Mouse (Mus musculus) forebrain, embryonic 12.5 days (tissue): ENCODE data around the gene Fryl. TPM values are rescaled to one million over a fixed set of nuclear protein-coding genes. Genes with fewer than 3 reads are reported as not detected.

Source experiments
- ATAC-seq: fragments of 200-750 bp; cut with Nextera tagmentation; 2 replicates; pipeline ENCODE4 v1.8.0; 2017; ENCODE audit warnings: moderate TSS enrichment; ENCODE audit not compliant: low FRiP score
- H3K27ac ChIP-seq: fragments of 300-500 bp; sonication (generic); 2 replicates; pipeline ENCODE4 v1.5.1; 2016; ENCODE audit warnings: mild to moderate bottlenecking
- H3K27me3 ChIP-seq: fragments of 300-500 bp; sonication (generic); 2 replicates; pipeline ENCODE4 v1.6.1; 2016; ENCODE audit warnings: mild to moderate bottlenecking
- H3K36me3 ChIP-seq: fragments of 300-500 bp; sonication (generic); replicated peaks from 2 replicates; pipeline ENCODE4 v1.6.1; 2016; ENCODE audit warnings: mild to moderate bottlenecking
- H3K4me1 ChIP-seq: fragments of 300-500 bp; sonication (generic); 2 replicates; pipeline ENCODE4 v1.6.1; 2016
- H3K4me2 ChIP-seq: fragments of 300-500 bp; sonication (generic); 2 replicates; pipeline ENCODE4 v1.6.1; 2016; ENCODE audit warnings: mild to moderate bottlenecking, moderate library complexity
- H3K4me3 ChIP-seq: fragments of 300-500 bp; sonication (generic); replicated peaks from 2 replicates; pipeline ENCODE4 v1.5.1; 2016; ENCODE audit warnings: mild to moderate bottlenecking
- H3K9ac ChIP-seq: fragments of 300-500 bp; sonication (generic); 2 replicates; pipeline ENCODE4 v1.6.1; 2016; ENCODE audit warnings: mild to moderate bottlenecking
- H3K9me3 ChIP-seq: fragments of 300-500 bp; sonication (generic); 2 replicates; pipeline ENCODE4 v1.6.1; 2016
- WGBS: fragments of 180-500 bp; shearing (Covaris S2); methylation state at CpG from one replicate; pipeline ENCODE4 v1.1.7; 2016; 5-methylcytosine and 5-hydroxymethylcytosine counted together
- polyA plus RNA-seq: library from polyadenylated mRNA; unstranded; fragments of >200 nt; fragmentation: Nextera tagmentation; extraction: Ambion mirVana; gene quantifications from 2 replicates; pipeline ENCODE4 v1.2.1, GENCODE M21; 2016

Fryl gene
- polyA plus RNA-seq, 1 experiment from 2014 or later: 53.4 TPM

DNA sequence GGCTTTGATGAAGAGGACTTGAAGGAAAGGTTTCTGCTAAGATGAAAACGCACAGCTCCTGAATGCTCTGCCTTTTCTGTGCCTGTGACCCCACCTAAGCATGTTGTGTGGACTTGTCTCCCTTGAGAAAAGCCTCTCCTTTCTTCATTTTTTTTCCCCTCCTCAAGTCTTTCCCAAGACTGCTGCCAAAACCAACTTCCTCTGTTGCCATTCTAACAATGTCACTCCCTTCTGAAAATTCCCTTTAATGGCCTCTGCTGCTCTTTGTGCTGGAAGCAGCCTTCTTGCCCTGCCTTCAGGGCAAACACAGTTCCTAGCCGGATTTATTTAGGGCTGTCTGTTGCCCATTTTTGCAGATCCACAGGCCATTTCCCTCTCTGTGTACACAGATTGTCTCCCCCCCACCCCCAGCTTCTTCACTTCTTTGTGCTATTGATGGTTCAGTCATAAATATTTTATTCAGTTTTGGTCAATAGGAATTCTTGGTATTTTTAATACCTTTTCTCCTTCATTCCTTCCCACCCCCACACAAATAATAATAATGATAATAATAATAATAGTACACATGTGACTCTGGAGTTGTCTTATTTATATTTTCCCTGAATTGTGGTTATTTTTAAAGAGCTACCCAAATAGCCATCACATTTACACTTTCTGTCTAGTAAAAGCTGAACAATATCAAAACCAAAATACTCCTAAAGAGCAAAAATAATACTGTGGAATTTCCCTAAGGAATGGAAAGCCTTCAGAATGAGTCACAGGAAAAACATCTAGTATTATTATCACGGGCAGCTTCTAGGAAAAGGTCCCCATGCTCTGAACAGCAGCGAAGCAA lies 23.5 kb upstream of the Fryl start:
- WGBS: 57% methylated on average over 4 of the region's 4 CpGs
- H3K36me3 ChIP-seq: no peaks in the 10 kb centered on the region
- ATAC-seq: no peak
- H3K27me3 ChIP-seq: no peaks in the 10 kb centered on the region
- H3K4me1 ChIP-seq: peaks cover 7% of the 10 kb centered on the region
- no peaks in the 10 kb centered on the region for H3K9me3 ChIP-seq
- H3K4me3 ChIP-seq: no peak overlapping the region
- no peak overlapping the region for H3K9ac ChIP-seq
- no peak overlapping the region for H3K4me2 ChIP-seq
- no peak overlapping the region for H3K27ac ChIP-seq

DNA sequence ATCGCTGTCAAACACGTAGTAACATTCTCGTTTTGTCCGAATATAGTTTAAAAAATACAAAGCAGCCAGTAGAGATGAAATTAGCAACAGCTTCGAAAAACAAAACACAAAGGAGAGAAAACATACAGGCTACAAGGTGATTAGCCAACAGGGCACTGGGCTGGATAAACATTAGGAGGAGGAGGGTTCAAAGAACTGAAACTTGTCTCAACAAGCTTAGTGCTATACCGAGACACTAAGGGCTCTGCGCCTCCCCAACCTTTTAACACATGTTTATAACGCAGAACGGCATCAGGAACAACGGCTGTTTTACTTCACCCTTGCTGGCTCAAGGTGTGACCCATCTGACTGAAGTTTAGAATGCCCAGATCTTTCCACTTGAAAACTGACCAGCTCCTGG lies 22.8 kb upstream of the Fryl start:
- Histone ChIP-seq H3K27ac (no peak overlapping the region), H3K27me3 (no peaks in the 10 kb centered on the region), H3K36me3 (no peaks in the 10 kb centered on the region), H3K4me2 (no peak overlapping the region), H3K9me3 (no peaks in the 10 kb centered on the region), H3K9ac (no peak overlapping the region), H3K4me3 (no peak overlapping the region), H3K4me1 (peaks cover 7% of the 10 kb centered on the region)
- ATAC-seq: no peak
- 76% methylated on average over 10 of the region's 10 CpGs for WGBS

DNA sequence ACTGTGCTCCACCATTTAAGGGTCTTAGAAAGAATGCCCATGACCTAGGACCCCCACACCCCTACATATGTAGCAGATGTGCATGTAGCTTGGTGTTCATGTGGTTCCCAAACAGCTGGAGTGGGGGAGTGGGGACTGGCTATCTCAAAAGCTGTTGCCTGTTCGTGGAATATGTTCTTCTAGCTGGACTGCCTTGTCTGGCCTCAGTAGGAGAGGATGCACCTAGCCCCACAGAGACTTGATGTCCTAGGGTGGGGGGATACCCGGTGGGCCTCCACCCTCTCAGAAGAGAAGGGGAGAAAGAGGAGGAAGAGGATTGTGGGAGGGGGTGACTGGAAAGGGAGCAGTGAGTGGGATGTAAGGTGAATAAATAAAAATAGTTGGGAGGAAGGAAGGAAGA lies 18.5 kb upstream of the Fryl start:
- Histone ChIP-seq H3K4me3 (no peak overlapping the region), H3K36me3 (no peaks in the 10 kb centered on the region), H3K27ac (no peak overlapping the region), H3K9me3 (no peaks in the 10 kb centered on the region), H3K4me2 (no peak overlapping the region), H3K27me3 (no peaks in the 10 kb centered on the region), H3K9ac (no peak overlapping the region), H3K4me1 (peaks cover 17% of the 10 kb centered on the region)
- 89% methylated on average over 2 of the region's 2 CpGs for WGBS
- ATAC-seq: no peak

DNA sequence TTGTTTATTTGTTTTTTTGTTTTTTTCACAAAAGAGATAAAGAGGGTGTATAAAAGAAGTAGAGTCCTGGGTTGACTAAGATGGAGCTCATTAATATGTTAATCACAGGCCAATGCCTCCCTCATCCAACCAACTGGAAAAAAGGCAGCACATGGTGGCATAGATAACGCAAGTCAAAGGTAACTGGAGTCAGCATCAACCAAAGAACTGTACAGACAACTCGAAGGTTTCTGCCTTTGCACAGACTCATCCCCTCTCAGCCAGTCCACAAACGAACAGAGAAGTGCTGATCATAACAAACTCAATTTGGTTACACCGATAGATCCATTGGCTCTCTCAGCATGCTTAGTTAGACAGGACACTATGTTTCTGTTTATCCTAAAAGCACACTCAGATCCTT lies 16.8 kb upstream of the Fryl start:
- peaks cover 11% of the 10 kb centered on the region; the same call in 1 of the 2 replicates for H3K4me1 ChIP-seq
- H3K36me3 ChIP-seq: no peaks in the 10 kb centered on the region
- no peak overlapping the region for H3K9ac ChIP-seq
- H3K4me3 ChIP-seq: no peak overlapping the region
- no peak overlapping the region for H3K4me2 ChIP-seq
- no peaks in the 10 kb centered on the region for H3K9me3 ChIP-seq
- WGBS: 70% methylated on average over 4 of the region's 4 CpGs
- ATAC-seq: no peak
- no peaks in the 10 kb centered on the region for H3K27me3 ChIP-seq
- no peak overlapping the region for H3K27ac ChIP-seq

DNA sequence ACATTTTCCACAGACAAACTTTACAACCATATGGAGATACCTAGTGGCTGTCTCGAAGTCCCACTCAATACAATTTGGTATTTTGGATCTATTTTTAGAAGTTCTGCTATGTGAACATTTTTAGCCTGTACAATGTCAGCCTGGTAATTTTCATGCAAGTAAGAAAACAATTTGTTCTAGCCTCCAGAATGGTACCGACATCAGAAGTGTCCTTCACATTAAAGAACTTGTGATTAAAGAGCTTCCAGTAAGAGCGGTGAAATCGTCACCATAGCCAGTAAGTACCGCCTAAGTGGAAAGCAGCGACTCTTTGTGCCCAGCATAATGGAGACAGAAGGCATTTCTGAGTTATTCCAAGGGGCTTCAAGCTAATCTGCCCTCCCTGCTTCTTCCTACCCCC lies 14.2 kb upstream of the Fryl start:
- WGBS: 68% methylated on average over 6 of the region's 6 CpGs
- no peak overlapping the region for H3K27ac ChIP-seq
- ATAC-seq: no peak
- no peaks in the 10 kb centered on the region for H3K27me3 ChIP-seq
- no peak overlapping the region for H3K4me2 ChIP-seq
- H3K9me3 ChIP-seq: no peaks in the 10 kb centered on the region
- no peak overlapping the region for H3K9ac ChIP-seq
- H3K4me3 ChIP-seq: no peak overlapping the region
- H3K4me1 ChIP-seq: peaks cover 11% of the 10 kb centered on the region; the same call in 1 of the 2 replicates
- H3K36me3 ChIP-seq: no peaks in the 10 kb centered on the region

DNA sequence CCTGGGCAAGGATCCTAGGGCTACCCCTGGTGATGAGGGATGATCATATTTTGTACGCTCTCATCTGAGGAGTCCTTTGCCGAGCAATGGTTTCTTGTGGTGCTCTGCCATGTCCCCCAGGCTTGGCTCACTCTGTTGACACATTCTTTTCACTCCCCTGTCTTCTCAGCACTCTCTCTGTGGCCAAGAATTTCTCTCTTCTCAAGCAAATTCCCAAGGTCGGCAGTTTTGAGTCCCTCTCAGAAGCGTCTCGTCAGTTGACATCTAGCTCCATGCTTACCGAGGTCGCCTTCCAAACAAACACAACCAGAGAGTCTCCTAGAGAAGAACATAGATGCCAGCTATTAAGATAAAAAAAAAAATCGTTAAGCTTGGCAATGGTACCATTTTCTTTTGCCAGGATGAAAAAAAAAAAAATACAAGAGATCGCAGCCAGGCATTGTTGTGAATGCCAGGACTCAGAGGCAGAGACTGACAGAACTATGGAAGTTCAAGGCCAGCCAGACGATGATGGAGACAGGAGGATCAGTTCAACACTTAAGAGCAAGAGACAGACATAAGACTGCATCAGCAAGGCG lies 12.3 kb upstream of the Fryl start:
- no peaks in the 10 kb centered on the region for H3K36me3 ChIP-seq
- no peak for ATAC-seq
- no peaks in the 10 kb centered on the region for H3K27me3 ChIP-seq
- 89% methylated on average over 11 of the region's 11 CpGs for WGBS
- no peak overlapping the region for H3K4me2 ChIP-seq
- no peaks in the 10 kb centered on the region for H3K9me3 ChIP-seq
- H3K4me1 ChIP-seq: peaks cover 11% of the 10 kb centered on the region; the same call in 1 of the 2 replicates
- no peak overlapping the region for H3K4me3 ChIP-seq
- no peak overlapping the region for H3K27ac ChIP-seq
- no peak overlapping the region for H3K9ac ChIP-seq

DNA sequence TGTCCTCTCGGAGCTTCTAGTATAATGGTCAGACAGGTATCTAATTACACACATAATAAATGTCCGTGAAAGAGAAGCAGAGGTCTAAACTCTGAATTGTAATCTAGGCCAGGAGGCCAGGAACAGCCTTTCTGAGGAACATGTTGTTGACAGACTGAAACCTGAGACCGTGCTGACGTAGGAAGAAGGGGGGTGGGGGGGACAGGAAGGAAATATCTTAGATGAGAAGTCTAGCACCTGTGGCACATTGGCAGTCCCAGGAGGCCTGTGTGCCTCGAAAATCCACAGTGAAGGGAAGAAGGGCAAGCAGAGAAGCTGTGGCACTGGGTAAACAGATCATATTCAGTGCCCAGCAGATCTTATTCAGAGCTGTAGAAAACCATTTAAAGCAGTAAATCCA lies 9.0 kb upstream of the Fryl start:
- no peak for ATAC-seq
- Histone ChIP-seq H3K9ac (no peak overlapping the region), H3K36me3 (no peaks in the 10 kb centered on the region), H3K9me3 (no peaks in the 10 kb centered on the region), H3K27ac (no peak overlapping the region), H3K4me3 (no peak overlapping the region), H3K27me3 (no peaks in the 10 kb centered on the region), H3K4me2 (no peak overlapping the region), H3K4me1 (no peaks in the 10 kb centered on the region)
- WGBS: 75% methylated on average over 5 of the region's 5 CpGs

DNA sequence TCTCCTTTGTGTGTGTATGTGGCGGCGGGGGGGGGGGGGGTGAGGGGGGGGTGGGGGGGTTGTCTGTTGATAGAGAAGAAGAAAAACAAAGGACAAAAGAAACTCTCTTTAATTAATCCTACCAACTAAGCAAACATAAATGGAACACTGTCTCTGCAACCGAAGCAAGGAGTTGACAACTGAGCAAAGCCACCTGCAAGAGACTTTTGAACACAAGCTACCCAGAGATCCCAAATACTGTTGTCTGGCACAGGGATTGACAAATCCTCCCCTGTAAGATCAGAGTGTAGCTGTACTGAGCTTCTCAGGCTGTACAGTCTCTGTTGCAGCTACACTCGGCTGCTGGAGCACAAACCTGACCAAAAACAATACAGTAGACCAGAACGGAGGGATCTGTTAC lies 7.7 kb upstream of the Fryl start:
- ATAC-seq: no peak
- 82% methylated on average over 3 of the region's 5 CpGs for WGBS
- H3K4me2 ChIP-seq: no peak overlapping the region
- H3K36me3 ChIP-seq: no peaks in the 10 kb centered on the region
- H3K9ac ChIP-seq: no peak overlapping the region
- no peaks in the 10 kb centered on the region for H3K9me3 ChIP-seq
- no peaks in the 10 kb centered on the region for H3K4me1 ChIP-seq
- H3K27ac ChIP-seq: no peak overlapping the region
- H3K4me3 ChIP-seq: no peak overlapping the region
- no peaks in the 10 kb centered on the region for H3K27me3 ChIP-seq

DNA sequence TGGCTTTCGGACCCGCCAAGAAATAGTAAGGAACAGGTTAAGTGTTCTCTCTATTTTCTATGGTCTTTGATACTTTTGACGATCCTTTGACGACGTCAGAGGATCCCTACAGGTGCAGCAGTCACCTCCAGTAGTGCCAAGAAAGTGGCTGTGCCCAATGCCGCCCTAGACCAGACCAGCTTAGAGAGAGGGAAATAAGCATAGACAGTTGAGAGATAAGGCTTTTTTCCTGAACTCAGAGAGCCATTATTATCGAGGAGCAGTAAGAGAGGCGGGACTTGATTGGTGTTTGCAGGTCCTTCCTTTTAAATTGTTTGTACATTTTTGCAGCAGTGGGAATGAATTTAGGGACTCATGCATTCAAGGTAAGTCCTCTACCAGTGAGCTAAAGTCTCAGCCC lies 1.3 kb upstream of the Fryl start:
- no peak overlapping the region for H3K4me2 ChIP-seq
- H3K4me3 ChIP-seq: no peak overlapping the region
- peaks cover 7% of the 10 kb centered on the region; the same call in 1 of the 2 replicates for H3K27me3 ChIP-seq
- H3K4me1 ChIP-seq: peaks cover 15% of the 10 kb centered on the region
- H3K9me3 ChIP-seq: no peaks in the 10 kb centered on the region
- H3K27ac ChIP-seq: no peak overlapping the region
- 54% methylated on average over 8 of the region's 8 CpGs for WGBS
- no peak overlapping the region for H3K9ac ChIP-seq
- H3K36me3 ChIP-seq: no peaks in the 10 kb centered on the region
- no peak for ATAC-seq

DNA sequence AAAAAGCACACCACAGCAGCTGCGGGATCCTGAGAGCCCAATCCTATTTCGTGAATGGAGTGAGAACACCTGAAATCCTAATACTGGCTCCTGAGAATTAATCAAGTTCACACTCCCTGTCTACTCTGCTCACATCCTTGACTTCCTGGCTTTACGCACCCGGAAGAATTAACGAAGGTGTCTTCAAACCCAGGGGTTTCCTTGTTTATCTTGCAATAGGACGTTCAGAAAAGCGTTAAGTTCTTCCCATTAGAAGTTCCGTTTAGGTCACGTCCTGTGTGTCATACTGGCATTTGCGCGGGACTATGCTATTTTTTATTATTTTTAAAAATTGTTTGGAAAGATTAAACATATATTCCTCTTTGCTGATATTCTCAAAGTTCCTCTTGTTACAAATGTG lies 677 bp upstream of the Fryl start:
- 0 out of 2 replicates have a peak, but pooled peaks have one; percentile 1 for ATAC-seq
- H3K36me3 ChIP-seq: no peaks in the 10 kb centered on the region
- no peaks in the 10 kb centered on the region for H3K9me3 ChIP-seq
- peak overlapping the region; percentile 91 for H3K4me3 ChIP-seq
- no peak overlapping the region for H3K27ac ChIP-seq
- peaks cover 15% of the 10 kb centered on the region for H3K4me1 ChIP-seq
- H3K27me3 ChIP-seq: peaks cover 7% of the 10 kb centered on the region; the same call in 1 of the 2 replicates
- peak overlapping the region; percentile 69 for H3K4me2 ChIP-seq
- peak overlapping the region; percentile 55 for H3K9ac ChIP-seq
- WGBS: 6% methylated on average over 11 of the region's 11 CpGs

DNA sequence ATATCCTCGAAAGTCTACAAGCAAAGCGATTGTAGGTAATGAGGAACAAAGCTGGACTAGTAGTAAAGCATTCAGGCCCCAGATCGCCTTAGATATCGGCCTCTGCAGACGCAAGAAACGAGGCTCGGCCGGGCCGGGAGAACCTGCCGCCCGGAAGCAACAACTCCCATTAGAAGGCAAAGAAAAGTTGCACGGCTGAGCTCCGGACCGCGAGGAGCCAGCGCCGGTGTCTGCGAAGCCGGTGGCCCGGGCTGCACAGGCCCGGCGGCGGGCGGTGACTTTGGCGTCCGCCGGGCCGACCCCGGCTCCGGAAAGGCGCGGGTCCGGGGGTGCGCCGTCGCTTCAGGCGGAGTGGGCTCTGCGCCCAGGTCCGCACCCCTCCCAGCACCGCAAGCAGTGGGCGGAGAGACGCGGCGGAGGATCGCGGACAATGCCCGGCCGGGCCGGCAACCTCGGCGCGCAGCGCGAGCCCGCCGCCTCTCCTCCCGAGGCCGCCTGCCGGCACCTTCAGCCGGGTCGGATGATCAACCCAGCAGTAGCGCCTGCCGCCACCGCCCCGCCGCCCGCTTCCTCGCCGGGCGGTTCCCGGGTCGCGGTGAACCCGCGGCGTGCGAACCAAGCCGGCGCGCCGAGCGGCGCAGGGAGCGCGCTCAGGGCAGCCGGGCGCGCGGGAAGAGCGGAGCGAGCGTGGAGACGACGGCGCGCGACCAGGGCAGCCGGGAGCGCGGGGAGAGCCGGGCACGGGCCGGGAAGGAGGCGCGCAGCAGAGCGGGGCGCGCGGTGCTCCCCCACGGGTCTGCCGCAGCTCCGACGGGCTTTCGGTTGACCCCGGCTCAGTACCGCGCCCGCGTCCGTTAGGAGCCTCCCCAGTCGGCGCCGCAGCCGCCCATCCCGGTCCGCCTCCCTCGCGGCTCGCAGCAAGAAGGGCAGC lies 833 bp downstream of the Fryl start:
- peak overlapping the region; percentile 72 for H3K4me2 ChIP-seq
- H3K27me3 ChIP-seq: peaks cover 7% of the 10 kb centered on the region; the same call in 1 of the 2 replicates
- WGBS: under 1% methylated on average over 106 of the region's 129 CpGs
- peak overlapping the region; percentile 91 for H3K4me3 ChIP-seq
- peak overlapping the region; percentile 97 for H3K27ac ChIP-seq
- H3K36me3 ChIP-seq: no peaks in the 10 kb centered on the region
- peak overlapping the region; percentile 94 for H3K9ac ChIP-seq
- no peaks in the 10 kb centered on the region for H3K9me3 ChIP-seq
- ATAC-seq: peak; percentile 67
- H3K4me1 ChIP-seq: peaks cover 15% of the 10 kb centered on the region

DNA sequence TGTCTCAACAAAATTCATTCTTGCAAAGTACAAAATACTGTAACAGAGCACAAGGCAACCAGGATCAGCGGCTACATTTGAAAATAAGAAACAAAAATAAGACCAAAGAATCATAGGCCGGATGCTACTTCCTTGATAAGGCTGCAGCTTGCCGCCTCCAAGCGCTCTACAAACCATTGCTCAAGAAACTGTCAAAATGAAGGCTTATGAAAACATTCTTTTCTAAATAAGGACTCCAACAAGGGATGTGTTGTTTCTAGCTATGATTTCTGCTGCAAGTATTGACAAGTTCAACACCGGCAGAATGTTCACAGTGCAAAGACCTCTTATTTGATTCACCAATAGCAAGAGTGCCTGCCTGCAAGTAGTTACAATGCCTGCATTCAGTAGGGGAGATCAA lies 1.8 kb downstream of the Fryl start:
- Histone ChIP-seq H3K4me1 (peaks cover 15% of the 10 kb centered on the region), H3K27ac (no peak overlapping the region), H3K4me3 (peak overlapping the region; percentile 91), H3K27me3 (peaks cover 7% of the 10 kb centered on the region; the same call in 1 of the 2 replicates), H3K9ac (peak overlapping the region; percentile 94), H3K4me2 (peak overlapping the region; percentile 72), H3K36me3 (no peaks in the 10 kb centered on the region), H3K9me3 (no peaks in the 10 kb centered on the region)
- no peak for ATAC-seq
- 42% methylated on average over 5 of the region's 5 CpGs for WGBS
